In genomic region chr1:80756824-80757649, GRCm38 (mm10) we compare ENCODE assay signal across 7 mouse cellular contexts. TPM values are rescaled to one million over a fixed set of nuclear protein-coding genes. Genes with fewer than 3 reads are reported as not detected.
A peak's percentile ranks its signal among the peaks of the same experiment; 100 is the strongest.
DNase-seq lines count a peak whose midpoint lies in the region; ATAC-seq and TF ChIP-seq lines count a peak whose summit lies in the region.

No protein-coding gene starts in this region.

- H3K9me3 ChIP-seq in ES-E14 (ENCODE audit: control insufficient read depth, insufficient read depth, low read depth, low read length): no peaks in the 10 kb centered on the region
- no peaks in the 10 kb centered on the region for H3K9me3 ChIP-seq in intestine, embryonic 15.5 days
- no peaks in the 10 kb centered on the region for H3K9me3 ChIP-seq in limb, embryonic 12.5 days
- no peaks in the 10 kb centered on the region for H3K9me3 ChIP-seq in midbrain, embryonic 12.5 days
- H3K9me3 ChIP-seq in stomach, embryonic 15.5 days: no peaks in the 10 kb centered on the region

- no peak overlapping the region for H3K27ac ChIP-seq in ES-E14 (ENCODE audit: insufficient read depth, low read depth, low read length, poor library complexity, severe bottlenecking)
- no peak overlapping the region for H3K27ac ChIP-seq in intestine, embryonic 15.5 days
- H3K27ac ChIP-seq in limb, embryonic 12.5 days: no peak overlapping the region
- H3K27ac ChIP-seq in midbrain, embryonic 12.5 days (replicated peaks): no peak overlapping the region
- no peak overlapping the region for H3K27ac ChIP-seq in stomach, embryonic 15.5 days

- no peak overlapping the region for H3K9ac ChIP-seq in ES-E14 (ENCODE audit: insufficient read depth, low read depth, low read length, poor library complexity, severe bottlenecking)
- no peak overlapping the region for H3K9ac ChIP-seq in intestine, embryonic 15.5 days
- peak overlapping the region; percentile 73; the same call in 1 of the 2 replicates for H3K9ac ChIP-seq in limb, embryonic 12.5 days (replicated peaks)
- H3K9ac ChIP-seq in midbrain, embryonic 12.5 days (replicated peaks): no peak overlapping the region; the same call in 1 of the 2 replicates
- H3K9ac ChIP-seq in stomach, embryonic 15.5 days: no peak overlapping the region

- DNase-seq in ES-E14 (ENCODE audit: low read depth, low spot score): peak; percentile 20
- DNase-seq in adrenal gland, postnatal 14 days: peak; percentile 34
- DNase-seq in forelimb bud, embryonic 11.5 days (ENCODE audit: low read depth, low spot score): peak; percentile 21

- 0 out of 2 replicates have a peak, but pooled peaks have one; percentile 51 for ATAC-seq in intestine, embryonic 15.5 days
- no peak for ATAC-seq in limb, embryonic 12.5 days (ENCODE audit: insufficient number of reproducible peaks, insufficient read depth, low FRiP score, low TSS enrichment, low read depth)
- peak; percentile 17; the same call in 1 of the 2 replicates for ATAC-seq in midbrain, embryonic 12.5 days (ENCODE audit: low FRiP score, low read depth)
- ATAC-seq in stomach, embryonic 15.5 days (ENCODE audit: insufficient read depth, low FRiP score, low read depth): 0 out of 2 replicates have a peak, but pooled peaks have one; percentile 19

- H3K4me3 ChIP-seq in ES-E14 (ENCODE audit: insufficient read depth in 1 of 2, low read depth in 1 of 2, low read length in 2 of 2, poor library complexity in 1 of 2, severe bottlenecking in 1 of 2): peak overlapping the region in 1 of 2 experiments; percentile 5; a peak in 1 of 4 replicates
- H3K4me3 ChIP-seq in intestine, embryonic 15.5 days (replicated peaks): peak overlapping the region; percentile 57
- peak overlapping the region; percentile 70 for H3K4me3 ChIP-seq in limb, embryonic 12.5 days (replicated peaks)
- peak overlapping the region; percentile 68 for H3K4me3 ChIP-seq in midbrain, embryonic 12.5 days
- H3K4me3 ChIP-seq in stomach, embryonic 15.5 days (replicated peaks): peak overlapping the region; percentile 60

- 9% methylated on average over 14 of the region's 14 CpGs for WGBS in intestine, embryonic 15.5 days
- 5% methylated on average over 14 of the region's 14 CpGs for WGBS in limb, embryonic 12.5 days
- 9% methylated on average over 14 of the region's 14 CpGs for WGBS in midbrain, embryonic 12.5 days
- WGBS in stomach, embryonic 15.5 days: 10% methylated on average over 14 of the region's 14 CpGs

- peak overlapping the region; percentile 94 for H3K4me2 ChIP-seq in intestine, embryonic 15.5 days (replicated peaks)
- H3K4me2 ChIP-seq in limb, embryonic 12.5 days: peak overlapping the region; percentile 95
- H3K4me2 ChIP-seq in midbrain, embryonic 12.5 days (replicated peaks): peak overlapping the region; percentile 97
- peak overlapping the region; percentile 78 for H3K4me2 ChIP-seq in stomach, embryonic 15.5 days

- H3K27me3 ChIP-seq in intestine, embryonic 15.5 days (replicated peaks): peaks cover 17% of the 10 kb centered on the region
- H3K27me3 ChIP-seq in limb, embryonic 12.5 days: peaks cover 20% of the 10 kb centered on the region; the same call in 1 of the 2 replicates
- H3K27me3 ChIP-seq in midbrain, embryonic 12.5 days: peaks cover 35% of the 10 kb centered on the region
- H3K27me3 ChIP-seq in stomach, embryonic 15.5 days (replicated peaks): peaks cover 14% of the 10 kb centered on the region

- H3K4me1 ChIP-seq in ES-E14 (ENCODE audit: control insufficient read depth in 2 of 2, insufficient read depth in 2 of 2, low read length in 2 of 2, poor library complexity in 1 of 2): no peaks in the 10 kb centered on the region
- 0 out of 2 replicates have a peak, but pooled peaks cover 3% of the 10 kb centered on the region for H3K4me1 ChIP-seq in intestine, embryonic 15.5 days (replicated peaks)
- peaks cover 15% of the 10 kb centered on the region for H3K4me1 ChIP-seq in limb, embryonic 12.5 days (replicated peaks)
- peaks cover 17% of the 10 kb centered on the region for H3K4me1 ChIP-seq in midbrain, embryonic 12.5 days
- peaks cover 4% of the 10 kb centered on the region; the same call in 1 of the 2 replicates for H3K4me1 ChIP-seq in stomach, embryonic 15.5 days

- H3K36me3 ChIP-seq in ES-E14 (ENCODE audit: control insufficient read depth, insufficient read depth, low read length, poor library complexity, severe bottlenecking): no peaks in the 10 kb centered on the region
- H3K36me3 ChIP-seq in intestine, embryonic 15.5 days: no peaks in the 10 kb centered on the region
- H3K36me3 ChIP-seq in limb, embryonic 12.5 days: no peaks in the 10 kb centered on the region
- no peaks in the 10 kb centered on the region for H3K36me3 ChIP-seq in midbrain, embryonic 12.5 days
- no peaks in the 10 kb centered on the region for H3K36me3 ChIP-seq in stomach, embryonic 15.5 days

- in situ Hi-C loops in ES-E14 (cut with MboI; ENCODE audit: low sequenced_read_pairs in 2 of 2, unreplicated experiment in 2 of 2): no loop called here

TF ChIP-seq in ES-E14, 5 proteins besides CTCF, POLR2A, EP300 and RAD21:
- TF ChIP-seq CHD2 (IDR thresholded peaks at IDR 0.05; ENCODE audit: low read depth, low read length) (no peak), HCFC1 (IDR thresholded peaks at IDR 0.05; ENCODE audit: borderline replicate concordance, insufficient read depth, low read length) (no peak), ZNF384 (IDR thresholded peaks at IDR 0.05; ENCODE audit: low read depth, low read length) (no peak), ZC3H11A (IDR thresholded peaks at IDR 0.05; ENCODE audit: borderline replicate concordance, low read depth, low read length) (no peak), MAFK (IDR thresholded peaks at IDR 0.05; ENCODE audit: insufficient read depth, low read depth, low read length) (no peak)

RNA-seq across cellular contexts. Expression of gene Dock10, which starts 1.3 kb away (rescaled TPM):
- 0.26 and 0.67 TPM in 2 replicates for total RNA-seq in ES-E14 (2012; rRNA removed)
- 22.5 and 31.7 TPM in 2 replicates for total RNA-seq in adrenal gland, postnatal 14 days (2021)
- 3.5 and 3.7 TPM in 2 replicates for polyA plus RNA-seq in intestine, embryonic 15.5 days (2015; fragmentation: Nextera tagmentation; extraction: Ambion mirVana)
- polyA plus RNA-seq in limb, embryonic 12.5 days (2016; fragmentation: Nextera tagmentation; extraction: Ambion mirVana): 3.9 and 4.5 TPM in 2 replicates
- 2.7 and 2.9 TPM in 2 replicates for polyA plus RNA-seq in midbrain, embryonic 12.5 days (2016; fragmentation: Nextera tagmentation; extraction: Ambion mirVana)
- polyA plus RNA-seq in stomach, embryonic 15.5 days (2015; fragmentation: Nextera tagmentation; extraction: Ambion mirVana): 5.8 and 6.2 TPM in 2 replicates
